Mouse (Mus musculus) thymus, postnatal 36 days (tissue): ENCODE results near the gene E330017A01Rik.
"Not testable (repeated sequence)": the region's sequence is repeated elsewhere in the genome, so short reads cannot be mapped to it uniquely, and the experiment has no call there.

Experiments used
- DNase-seq, 2 experiments: peaks; one replicate each; pipeline ENCODE4 v3.0.0; 2022; ENCODE audit warnings: mixed read lengths in 2 of 2

E330017A01Rik gene

DNA sequence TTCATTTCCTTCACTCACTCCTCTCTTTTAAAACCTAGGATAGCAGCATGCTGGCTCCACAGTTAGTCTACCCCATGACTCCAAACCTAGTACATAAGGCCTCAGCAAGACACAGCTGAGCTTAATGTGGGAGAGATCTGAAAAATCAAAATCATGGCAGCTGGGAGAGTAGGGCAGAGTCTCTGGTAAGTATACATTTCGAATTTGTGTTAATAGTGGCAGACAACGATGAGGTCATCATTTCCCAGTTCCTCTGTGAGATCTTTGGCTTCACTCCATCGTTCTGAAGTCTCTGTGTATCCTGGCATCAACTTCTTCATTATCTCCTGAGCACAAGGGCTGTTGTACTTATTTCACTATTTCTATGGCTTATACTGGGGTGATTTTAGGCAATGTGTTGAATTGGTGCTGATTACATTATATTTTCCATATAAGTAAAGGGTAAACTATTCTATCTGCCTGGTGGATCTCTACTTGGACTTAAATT is at the start of gene E330017A01Rik:
E330017A01Rik (minus strand) TSS at position 51 of the 487 bp plus-strand sequence.
- DNase-seq = no peak

DNA sequence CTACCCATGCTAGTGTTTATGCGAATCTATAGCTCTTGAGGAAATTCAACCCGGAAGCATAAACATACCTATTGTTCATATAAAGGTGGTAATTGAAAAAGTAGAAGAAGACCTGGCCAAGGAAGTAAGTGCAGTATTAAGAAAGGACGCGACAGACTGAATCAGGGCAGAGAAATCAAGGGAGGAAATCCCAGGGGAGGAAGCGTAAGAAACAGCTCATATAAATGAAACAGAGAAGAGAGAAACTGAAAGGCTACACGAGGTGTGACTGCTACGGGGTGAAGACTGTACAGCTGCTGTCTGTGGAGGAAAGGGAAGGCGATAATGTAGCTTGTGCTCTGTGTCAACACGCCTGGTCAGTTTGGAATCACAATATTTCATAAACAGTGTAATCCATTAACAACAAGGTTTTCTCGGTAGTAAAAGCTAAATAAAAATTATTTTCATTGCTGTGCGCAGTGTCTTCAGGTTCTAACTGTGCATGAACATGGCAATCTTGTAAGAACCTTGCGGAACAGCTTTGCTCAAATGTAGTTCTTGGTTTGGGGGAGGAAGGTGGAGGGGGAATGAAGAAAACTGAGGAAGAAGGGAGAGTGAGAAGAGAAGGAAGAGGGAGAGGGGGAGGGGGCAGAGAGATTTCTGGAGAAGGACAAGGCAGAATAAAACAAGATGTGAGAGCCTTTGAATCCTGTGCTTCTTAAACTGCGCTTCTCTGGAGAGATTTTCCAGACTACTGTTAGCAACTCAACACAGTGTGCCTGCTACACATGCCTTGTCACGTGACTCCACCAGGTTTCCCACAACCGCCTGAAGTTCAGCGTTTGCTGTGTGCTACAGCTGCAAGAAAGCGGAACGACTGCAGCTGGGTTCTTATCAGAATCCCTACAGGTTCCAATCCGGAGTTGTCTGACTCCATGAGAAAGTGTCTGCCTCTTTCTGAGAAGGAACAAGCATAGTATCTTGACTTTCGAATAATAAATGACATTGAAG is 47.3 kb upstream of the E330017A01Rik start:
- DNase-seq = peak in 1 of 2 experiments; percentile 24

DNA sequence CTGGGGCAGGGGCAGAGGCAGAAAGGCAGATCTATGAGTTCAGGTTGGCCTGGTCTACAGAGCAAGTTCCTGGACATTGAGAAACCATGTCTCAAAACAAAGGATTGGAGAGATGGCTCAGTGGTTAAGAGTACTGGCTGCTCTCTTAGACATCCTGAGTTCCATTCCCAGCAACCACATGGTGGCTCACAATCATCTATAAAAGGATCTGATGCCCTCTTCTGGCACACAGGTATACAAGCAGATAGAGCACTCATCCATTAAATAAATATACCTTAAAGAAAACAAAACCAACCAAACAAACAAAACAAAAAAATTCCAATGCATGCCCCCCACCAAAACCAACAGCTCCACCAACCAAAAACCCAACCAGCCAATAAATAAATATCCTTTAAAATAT is 46.0 kb upstream of the E330017A01Rik start:
- DNase-seq = no peak

DNA sequence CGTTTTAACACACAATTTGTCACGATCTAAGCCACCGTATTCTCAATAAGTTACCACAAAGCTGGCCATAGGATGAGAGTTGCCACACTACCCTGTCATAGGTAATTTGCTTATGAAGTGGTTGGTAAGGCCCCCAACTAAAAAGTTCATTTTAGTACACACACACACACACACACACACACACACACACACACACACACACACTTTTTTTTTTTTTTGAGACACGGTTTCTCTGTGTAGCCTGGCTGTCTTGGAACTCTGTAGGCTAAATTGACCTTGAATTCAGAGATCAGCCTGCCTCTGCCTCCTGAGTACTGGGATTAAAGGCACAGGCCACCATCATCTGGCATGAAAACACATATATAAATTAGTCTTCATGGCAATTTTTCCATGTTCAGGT is 45.4 kb upstream of the E330017A01Rik start:
- no peak for DNase-seq

DNA sequence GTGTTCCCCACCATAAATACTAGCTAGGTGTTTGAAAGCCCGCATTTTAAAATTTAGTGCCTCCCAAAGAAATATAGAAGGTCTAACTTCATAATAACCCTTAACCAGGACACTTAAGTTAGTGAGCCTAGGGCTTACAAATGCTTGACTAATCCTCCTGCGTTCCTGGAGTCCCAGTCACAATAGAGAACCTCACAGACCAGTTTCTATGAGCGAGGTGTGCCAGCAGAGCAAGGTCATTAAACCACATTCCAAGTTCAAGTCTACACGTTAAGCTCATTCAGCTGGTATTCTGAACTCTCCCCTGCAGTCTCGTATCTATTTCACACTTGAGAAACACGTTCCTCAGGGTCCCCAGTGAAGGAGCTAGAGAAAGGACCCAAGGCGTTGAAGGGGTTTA is 44.3 kb upstream of the E330017A01Rik start:
- DNase-seq = no peak

DNA sequence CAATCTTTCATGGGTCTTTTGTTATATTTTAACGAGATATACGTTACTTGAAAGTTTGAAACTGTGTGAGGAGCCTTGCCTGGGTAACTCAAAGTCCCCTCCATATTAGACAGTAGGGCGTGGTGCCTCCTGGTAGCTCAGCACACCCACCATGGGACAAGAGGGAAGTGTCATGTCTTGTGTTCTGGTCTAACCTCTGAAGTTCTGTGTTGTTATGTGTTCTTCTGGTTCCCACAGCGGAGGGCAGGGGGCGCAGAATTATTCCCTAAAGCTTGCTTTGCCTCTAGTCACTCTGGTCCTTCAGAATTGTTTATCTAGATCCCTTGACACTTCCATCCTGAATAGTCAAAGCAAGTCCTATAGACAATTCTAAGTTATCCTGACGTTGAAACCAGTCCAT is 43.5 kb upstream of the E330017A01Rik start:
- DNase-seq = no peak

DNA sequence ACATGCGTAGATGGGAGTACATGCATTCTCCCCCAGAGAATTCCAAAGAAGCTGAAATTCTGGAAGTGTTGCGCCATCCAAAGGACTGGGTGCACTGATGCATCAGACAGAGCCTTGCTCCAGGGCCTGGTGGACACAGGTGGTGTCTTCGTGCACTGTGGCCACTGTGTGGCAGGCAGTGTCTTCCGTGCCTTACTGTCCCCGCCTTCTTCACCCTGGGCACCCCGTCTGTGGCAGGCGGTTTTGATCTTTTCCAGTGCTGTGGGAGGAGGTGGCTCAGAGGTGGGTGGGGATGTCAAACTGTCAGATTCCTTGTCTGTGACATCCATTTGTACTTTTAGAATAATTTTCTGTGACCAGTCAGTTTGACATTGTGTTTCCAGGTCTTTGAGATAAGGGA is 40.1 kb upstream of the E330017A01Rik start:
- DNase-seq = no peak

DNA sequence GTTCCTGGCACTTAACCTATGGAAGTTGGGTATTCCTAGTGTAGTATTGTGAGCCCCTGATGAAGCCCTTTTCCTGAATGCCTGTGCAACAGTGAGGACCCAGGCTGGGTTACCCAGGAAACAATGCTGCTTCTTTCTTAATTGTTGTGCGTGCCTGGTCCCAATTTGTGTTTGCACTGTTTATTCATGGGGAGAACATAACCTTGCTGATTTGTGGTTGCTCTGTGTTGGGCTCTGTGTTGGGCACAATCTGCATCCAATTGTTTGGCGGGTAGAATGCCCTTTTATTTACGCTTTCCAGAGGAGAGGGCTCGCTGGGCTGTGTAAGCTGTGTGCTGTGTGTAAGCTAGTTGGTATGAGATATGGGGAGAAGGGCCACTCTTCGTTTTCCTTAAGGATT is 39.0 kb upstream of the E330017A01Rik start:
- DNase-seq = no peak

DNA sequence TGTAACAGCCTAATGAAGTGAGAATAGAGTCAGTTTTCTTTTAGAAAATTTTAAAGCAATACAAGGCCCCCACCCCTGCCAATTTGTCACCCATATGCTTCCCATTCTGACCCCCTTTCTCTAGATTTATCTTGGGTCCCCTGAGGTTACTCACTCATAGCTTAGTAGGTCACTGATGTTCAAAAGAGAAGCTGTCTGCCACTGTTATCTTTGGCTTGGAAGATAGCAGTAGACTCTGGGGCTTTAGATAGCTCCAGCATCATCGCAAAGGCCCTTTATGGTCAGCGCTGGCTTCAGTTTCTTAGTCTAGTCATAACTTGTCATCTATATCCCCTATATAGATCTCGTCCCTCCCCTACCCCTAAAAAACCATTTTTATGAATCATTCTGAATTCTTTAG is 38.1 kb upstream of the E330017A01Rik start:
- no peak for DNase-seq

DNA sequence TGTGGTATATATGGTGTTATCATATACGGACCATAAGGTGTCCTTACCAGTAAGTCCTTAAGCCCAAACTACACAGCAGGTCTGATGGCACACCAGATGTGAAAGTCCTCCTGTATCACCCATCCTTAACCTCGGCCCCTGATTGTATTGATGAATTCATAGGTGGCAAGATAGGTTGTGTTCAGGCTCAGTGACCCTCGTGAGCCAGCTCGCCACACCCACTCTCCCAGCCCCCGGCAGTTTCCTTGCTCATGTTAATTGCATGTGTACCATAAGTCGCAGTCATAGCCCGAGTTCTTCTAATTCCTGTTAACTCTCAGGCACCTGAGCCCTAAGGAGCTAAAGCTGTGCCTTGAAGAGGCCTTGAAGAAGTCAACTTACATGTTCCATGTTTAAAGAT is 37.6 kb upstream of the E330017A01Rik start:
- no peak for DNase-seq

DNA sequence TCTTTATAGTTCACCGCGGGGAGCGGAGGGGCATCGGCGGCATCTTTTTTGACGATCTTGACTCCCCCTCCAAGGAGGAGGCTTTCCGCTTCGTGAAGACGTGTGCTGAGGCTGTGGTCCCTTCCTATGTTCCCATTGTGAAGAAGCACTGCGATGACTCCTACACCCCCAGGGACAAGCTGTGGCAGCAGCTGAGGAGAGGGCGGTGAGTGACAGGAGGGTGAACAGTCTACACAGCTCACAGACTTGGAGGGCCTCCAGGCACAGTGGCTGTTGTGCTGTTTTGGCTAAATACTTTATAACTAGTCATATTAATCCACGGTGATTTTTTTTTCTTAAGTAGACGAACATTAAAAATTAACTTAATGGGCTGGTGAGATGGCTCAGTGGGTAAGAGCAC is 36.7 kb upstream of the E330017A01Rik start:
- no peak for DNase-seq

DNA sequence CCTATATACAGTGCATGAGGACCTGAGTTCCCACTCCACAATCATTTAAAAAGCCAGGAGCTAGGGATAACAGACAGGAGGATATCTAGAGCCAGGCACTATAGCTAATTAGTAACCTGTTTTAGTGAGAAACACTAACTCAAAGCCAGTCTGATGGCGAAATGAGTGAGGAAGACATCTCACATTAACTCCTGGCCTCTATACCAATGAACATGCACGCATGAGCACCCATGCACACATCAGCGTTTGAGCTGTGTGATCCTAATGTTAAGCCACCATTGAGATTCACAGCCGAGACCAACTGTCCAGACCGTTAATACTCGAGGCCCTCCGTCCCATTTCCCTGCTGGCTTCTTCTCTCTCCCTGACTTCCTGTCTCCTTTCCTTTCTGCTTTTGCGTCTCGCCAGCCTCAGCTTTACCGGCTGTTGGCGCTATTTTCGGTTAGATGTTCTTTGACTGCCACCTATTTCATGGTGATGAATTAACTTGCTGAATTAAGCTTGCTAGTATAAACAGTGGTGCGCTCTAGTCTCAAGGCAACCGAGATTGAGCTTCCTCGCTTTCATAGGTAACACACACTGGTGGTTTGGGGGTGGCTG is 35.4 kb upstream of the E330017A01Rik start:
- DNase-seq = no peak

DNA sequence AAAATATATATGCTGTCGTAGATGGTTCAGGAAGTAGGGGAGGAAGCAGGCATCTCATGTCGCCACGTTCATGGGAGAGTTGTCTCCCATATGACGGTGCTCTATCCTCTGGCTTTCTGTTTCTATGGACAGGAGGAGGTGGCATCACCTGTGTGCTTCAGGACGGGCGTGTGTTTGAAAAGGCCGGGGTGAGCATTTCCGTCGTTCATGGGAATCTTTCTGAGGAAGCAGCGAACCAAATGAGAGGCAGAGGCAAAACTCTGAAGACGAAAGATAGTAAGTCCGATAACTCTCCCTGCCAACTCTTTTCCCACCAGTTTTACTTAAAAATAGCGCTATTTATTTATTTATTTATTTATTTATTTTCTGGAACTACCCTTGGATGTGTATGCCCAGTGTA is 33.9 kb upstream of the E330017A01Rik start:
- DNase-seq = no peak

DNA sequence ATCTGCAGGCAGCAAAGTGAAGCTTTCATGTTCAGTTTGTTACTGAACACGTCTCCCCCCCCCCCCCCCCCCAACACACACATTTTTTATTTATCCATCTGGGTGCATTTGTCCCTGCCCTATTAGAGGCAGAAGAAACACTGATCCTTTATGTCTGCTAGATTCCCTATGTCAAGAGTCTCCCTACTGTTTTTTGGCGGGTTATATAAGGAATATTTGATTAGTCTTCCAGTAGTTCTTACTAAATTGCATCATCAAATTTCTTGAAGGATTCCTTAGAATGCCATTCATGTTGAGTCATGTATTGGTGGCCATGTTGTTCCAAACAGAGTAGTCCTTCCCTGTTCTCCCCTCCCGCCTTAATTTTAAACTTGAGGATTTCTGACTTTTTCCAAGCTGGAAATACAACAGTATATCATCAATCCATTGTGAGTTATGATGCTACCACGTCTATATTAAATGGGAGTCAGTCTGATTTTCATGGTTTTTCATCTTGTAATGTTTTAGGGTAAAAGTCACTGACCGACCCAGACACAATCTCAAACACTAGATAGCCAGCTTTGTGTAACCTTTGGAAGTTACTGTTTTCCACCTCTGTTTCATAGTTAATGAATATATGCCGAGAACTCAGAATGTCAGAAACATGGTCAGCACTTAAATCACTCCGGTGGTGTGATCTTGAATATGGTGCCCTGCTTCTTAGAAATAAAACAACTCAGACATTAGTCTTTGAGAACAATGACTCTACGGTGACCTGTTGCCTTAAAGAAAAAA is 32.9 kb upstream of the E330017A01Rik start:
- no peak for DNase-seq

DNA sequence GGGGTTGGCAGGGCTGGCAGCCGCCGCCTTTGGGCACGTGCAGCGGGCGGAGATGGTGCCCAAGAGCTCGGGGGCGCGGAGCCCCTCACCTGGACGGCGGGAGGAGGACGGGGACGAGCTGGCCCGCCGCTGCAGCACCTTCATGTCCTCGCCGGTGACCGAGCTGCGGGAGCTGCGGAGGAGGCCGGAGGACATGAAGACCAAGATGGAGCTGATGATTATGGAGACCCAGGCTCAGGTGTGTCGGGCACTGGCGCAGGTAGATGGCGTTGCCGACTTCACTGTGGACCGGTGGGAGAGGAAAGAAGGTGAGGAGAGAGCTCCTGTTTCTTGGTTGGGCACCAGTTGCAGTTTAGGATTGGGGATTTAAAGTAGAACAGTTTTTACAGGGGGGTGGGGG is 32.1 kb upstream of the E330017A01Rik start:
- DNase-seq = no peak

DNA sequence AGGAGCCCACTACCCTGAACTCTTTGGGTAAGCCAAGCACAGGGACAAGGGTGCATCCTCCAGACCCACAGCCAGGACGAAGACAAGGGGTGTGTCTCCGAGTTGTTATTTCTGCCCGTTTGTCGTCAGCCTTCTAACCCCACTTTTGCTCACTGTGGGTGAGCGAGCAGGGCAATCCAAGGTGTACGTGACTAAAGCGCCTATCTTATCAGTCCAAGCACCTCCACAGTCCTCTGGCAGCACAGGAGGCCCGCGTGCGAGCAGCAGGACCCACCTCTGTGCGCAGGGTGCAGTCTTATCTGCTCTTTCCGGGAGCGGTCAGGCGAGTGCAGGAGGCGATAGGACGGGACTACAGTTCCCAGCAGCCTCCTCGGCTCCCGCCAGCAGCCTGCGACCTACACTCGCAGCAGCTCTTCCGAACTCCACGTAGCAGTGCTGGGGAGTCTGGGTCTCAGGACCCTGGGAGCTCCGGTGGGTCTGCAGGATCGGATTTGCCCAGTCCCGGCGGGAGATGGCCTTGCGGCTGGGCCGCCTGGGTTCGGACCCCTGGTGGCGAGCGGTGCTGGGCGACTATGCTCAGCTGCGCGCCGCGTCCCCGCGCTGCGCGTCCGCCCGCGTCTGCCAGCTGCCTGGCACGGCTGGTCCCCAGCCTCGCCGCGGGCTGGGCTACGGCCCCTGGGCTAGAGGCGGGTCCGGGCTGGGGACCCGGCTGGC is 31.5 kb upstream of the E330017A01Rik start, which contains the start of gene Cpox:
Cpox (plus strand) TSS at position 376 of the 714 bp plus-strand sequence.
- DNase-seq = peak; percentile 71 to 78

DNA sequence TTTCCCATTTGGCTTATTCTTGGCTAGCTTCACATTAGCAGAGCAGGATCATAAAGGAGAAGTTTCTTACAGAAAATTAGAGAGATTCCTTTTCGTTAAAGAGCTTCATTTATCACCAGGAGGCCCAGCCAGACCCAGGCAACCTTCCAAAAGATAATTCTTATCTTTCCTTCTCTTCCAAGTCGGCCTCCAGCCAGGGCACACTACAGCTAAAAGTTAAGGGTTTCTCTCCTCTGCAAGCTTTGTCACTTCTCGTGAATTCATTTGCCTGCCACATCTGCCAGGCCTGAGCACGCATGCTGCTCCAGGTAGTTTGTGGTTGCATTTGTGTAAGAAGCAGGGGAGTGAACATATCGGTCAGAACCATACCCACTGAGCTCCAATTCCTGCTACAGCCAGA is 30.7 kb upstream of the E330017A01Rik start:
- DNase-seq = no peak

DNA sequence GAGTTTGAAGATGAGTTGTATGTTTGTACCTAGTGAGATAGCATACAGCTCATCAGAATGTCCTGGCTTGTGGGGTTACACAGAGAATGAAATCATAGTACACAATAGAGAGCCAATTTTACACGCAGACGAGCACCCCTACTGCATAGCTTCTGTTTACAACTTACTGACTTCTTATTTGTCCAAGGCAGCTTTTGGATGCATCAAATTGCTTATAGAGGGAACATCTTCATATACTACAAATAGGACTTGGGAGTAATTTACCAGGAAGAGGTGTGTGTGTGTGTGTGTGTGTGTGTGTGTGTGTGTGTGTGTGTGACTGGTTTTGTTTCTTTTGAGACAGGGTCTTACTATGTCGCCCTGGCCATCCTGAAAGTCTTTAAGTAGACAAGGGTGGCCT is 30.0 kb upstream of the E330017A01Rik start:
- no peak for DNase-seq

DNA sequence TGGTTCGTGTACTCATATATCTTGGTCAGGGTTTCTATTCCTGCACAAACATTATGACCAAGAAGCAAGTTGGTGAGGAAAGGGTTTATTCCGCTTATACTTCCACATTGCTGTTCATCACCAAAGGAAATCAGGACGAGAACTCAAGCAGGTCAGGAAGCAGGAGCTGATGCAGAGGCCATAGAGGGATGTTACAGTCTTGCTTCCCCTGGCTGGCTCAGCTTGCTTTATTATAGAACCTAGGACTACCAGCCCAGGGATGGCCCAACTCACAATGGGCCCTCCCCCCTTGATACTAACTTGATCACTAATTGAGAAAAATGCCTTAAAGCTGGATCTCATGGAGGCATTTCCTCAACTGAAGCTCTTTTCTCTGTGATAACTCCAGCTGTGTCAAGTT is 28.1 kb upstream of the E330017A01Rik start:
- not testable (repeated sequence) for DNase-seq

DNA sequence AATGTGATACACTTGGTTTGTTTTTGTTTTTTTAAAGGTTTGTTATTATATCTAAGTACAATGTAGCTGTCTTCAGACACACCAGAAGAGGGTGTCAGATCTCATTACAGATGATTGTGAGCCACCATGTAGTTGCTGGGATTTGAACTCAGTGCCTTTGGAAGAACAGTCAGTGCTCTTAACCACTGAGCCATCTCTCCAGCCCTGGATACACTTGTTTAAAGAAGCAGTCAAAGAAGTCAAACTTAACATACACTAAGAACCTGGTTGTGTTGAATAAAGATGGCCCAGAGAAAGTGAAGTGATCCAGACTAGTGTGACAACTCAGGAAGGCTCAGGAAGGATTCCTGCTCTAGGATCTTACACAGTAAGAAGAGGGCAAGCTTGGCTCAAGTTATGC is 26.6 kb upstream of the E330017A01Rik start:
- not testable (repeated sequence) for DNase-seq

DNA sequence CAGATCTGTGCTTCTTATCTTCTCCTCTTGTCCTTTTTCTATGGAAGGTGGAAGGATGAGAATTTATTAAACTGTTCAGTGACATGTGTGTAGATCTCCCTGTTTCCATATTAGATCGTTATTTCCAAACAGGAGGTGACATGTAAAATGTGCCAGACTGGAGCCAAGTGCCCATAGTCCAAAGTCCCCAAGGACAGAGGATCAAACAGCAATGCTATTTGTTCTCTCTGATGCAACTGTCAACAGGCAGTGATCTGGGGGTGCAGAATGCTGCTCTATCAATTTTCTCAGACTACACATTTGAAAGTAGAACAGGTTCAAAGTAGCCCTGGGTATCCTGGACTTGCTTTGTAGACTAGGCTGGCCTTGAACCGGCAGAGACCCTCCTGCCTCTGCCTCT is 25.3 kb upstream of the E330017A01Rik start:
- no peak for DNase-seq

DNA sequence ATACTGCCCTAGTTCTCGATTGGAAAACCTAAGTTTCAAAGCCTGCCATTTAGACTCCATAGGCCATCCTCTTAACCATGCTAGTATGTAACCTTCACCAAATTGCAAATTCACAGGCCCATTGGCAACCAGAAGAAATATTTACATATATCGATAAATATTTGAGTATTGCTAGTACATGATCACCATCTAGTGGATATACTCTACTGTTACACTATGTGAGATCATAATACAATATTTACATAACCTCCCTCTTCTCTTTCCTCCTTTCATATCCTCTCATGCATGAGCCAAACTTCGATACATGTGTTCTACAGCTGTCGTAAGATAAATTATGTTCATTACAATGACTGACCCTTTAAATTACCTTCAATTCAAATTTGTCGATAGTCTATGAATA is 24.5 kb upstream of the E330017A01Rik start:
- DNase-seq = no peak
